1 mouse cellular context compared by ENCODE assay signal in genomic region chr1:74790095-74790494, GRCm38 (mm10).
A peak's percentile ranks its signal among the peaks of the same experiment; 100 is the strongest.
TF ChIP-seq lines count a peak whose summit lies in the region.

No protein-coding gene starts in this region.

TF ChIP-seq in CH12.LX, 34 proteins besides CTCF, POLR2A, EP300 and RAD21:
- TF ChIP-seq GABPA (IDR thresholded peaks at IDR 0.05; ENCODE audit: insufficient replicate concordance, low read depth, low read length) = no peak
- TF ChIP-seq TCF12 (IDR thresholded peaks at IDR 0.05; ENCODE audit: low read depth, low read length) = no peak
- TF ChIP-seq MEF2A (IDR thresholded peaks at IDR 0.05; ENCODE audit: borderline replicate concordance, low read depth, low read length) = no peak
- no peak for TF ChIP-seq MXI1 (IDR thresholded peaks at IDR 0.05; ENCODE audit: low read depth, low read length)
- no peak for TF ChIP-seq RCOR1 (conservative IDR thresholded peaks at IDR 0.05; ENCODE audit: low read depth, low read length)
- peak; percentile 28; the same call in 1 of the 2 replicates for TF ChIP-seq USF1 (IDR thresholded peaks at IDR 0.05; ENCODE audit: low read depth, low read length)
- no peak for TF ChIP-seq CHD1 (IDR thresholded peaks at IDR 0.05; ENCODE audit: low read depth, low read length)
